Mouse (Mus musculus) megakaryocyte, embryonic 14.5 days (primary cell): ENCODE measurements at regions not wholly inside any gene's neighbourhood (a gene's known extent, or its start where the extent isn't known, plus 50 kb on each side); places are given as distances from the start of the nearest gene placed in this dataset.
A peak's percentile ranks its signal among the peaks of the same experiment; 100 is the strongest.

ENCODE experiments used
- H3K27me3 ChIP-seq: replicated peaks from 2 replicates; pipeline ENCODE3; 2012; ENCODE audit warnings: inconsistent platforms
- H3K36me3 ChIP-seq: replicated peaks from 2 replicates; pipeline ENCODE3; 2012; ENCODE audit warnings: low read length, inconsistent platforms, mixed read lengths
- H3K4me1 ChIP-seq: 2 replicates; pipeline ENCODE4 v1.6.1; 2012; ENCODE audit warnings: inconsistent platforms
- H3K4me3 ChIP-seq: replicated peaks from 2 replicates; pipeline ENCODE3; 2012; ENCODE audit warnings: moderate library complexity, mild to moderate bottlenecking, inconsistent platforms
- H3K9me3 ChIP-seq: 2 replicates; pipeline ENCODE4 v1.6.1; 2012; ENCODE audit warnings: inconsistent platforms
- FLI1 ChIP-seq: IDR thresholded peaks from 2 replicates; pipeline ENCODE4 v1.6.1; 2012; ENCODE audit warnings: low read length, inconsistent platforms, mixed read lengths
- GATA1 ChIP-seq: IDR thresholded peaks from 3 replicates; pipeline ENCODE4 v1.6.1; 2012; ENCODE audit warnings: mixed read lengths, low read length, inconsistent platforms, borderline replicate concordance

GRCm38 (mm10) chr4:33747316-33747895, 177.0 kb upstream of the Cnr1 start:
- TF ChIP-seq FLI1, result no peak
- TF ChIP-seq GATA1, result no peak
- H3K27me3 ChIP-seq, result no peaks in the 10 kb centered on the region
- peaks cover 4% of the 10 kb centered on the region; the same call in 1 of the 2 replicates for H3K9me3 ChIP-seq
- no peaks in the 10 kb centered on the region for H3K36me3 ChIP-seq
- peaks cover 22% of the 10 kb centered on the region for H3K4me1 ChIP-seq
- H3K4me3 ChIP-seq, result no peak overlapping the region

GRCm38 (mm10) chr4:33767721-33768120, 156.7 kb upstream of the Cnr1 start:
- TF ChIP-seq GATA1 (no peak), FLI1 (no peak)
- H3K27me3 ChIP-seq, result no peaks in the 10 kb centered on the region
- no peak overlapping the region for H3K4me3 ChIP-seq
- H3K36me3 ChIP-seq, result no peaks in the 10 kb centered on the region
- H3K4me1 ChIP-seq, result no peaks in the 10 kb centered on the region
- H3K9me3 ChIP-seq, result peaks cover 4% of the 10 kb centered on the region; the same call in 1 of the 2 replicates

- Histone ChIP-seq H3K9me3 (no peaks in the 10 kb centered on the region), H3K27me3 (no peaks in the 10 kb centered on the region), H3K36me3 (no peaks in the 10 kb centered on the region), H3K4me3 (no peak overlapping the region), H3K4me1 (peaks cover 46% of the 10 kb centered on the region)
- no peak for TF ChIP-seq FLI1
Measured at GRCm38 (mm10) chr4:33786027-33786426, 138.4 kb upstream of the Cnr1 start.

- Histone ChIP-seq H3K9me3 (no peaks in the 10 kb centered on the region), H3K36me3 (no peaks in the 10 kb centered on the region)
- TF ChIP-seq GATA1 (peak; percentile 87; the same call in 2 of the 3 replicates), FLI1 (no peak)
Measured at GRCm38 (mm10) chr4:33786958-33787357, 137.4 kb upstream of the Cnr1 start.

GRCm38 (mm10) chr4:33793398-33793797, 131.0 kb upstream of the Cnr1 start:
- Histone ChIP-seq H3K27me3 (no peaks in the 10 kb centered on the region), H3K36me3 (no peaks in the 10 kb centered on the region), H3K4me1 (peaks cover 33% of the 10 kb centered on the region), H3K9me3 (peaks cover 11% of the 10 kb centered on the region; the same call in 1 of the 2 replicates), H3K4me3 (peak overlapping the region; percentile 44)
- no peak for TF ChIP-seq GATA1
- no peak for TF ChIP-seq FLI1

More at GRCm38 (mm10) chr4:33786958-33787357, 137.4 kb upstream of the Cnr1 start:
- Histone ChIP-seq H3K27me3 (no peaks in the 10 kb centered on the region), H3K4me1 (peaks cover 51% of the 10 kb centered on the region), H3K4me3 (no peak overlapping the region)

- Histone ChIP-seq H3K9me3 (peaks cover 11% of the 10 kb centered on the region; the same call in 1 of the 2 replicates), H3K4me1 (peaks cover 33% of the 10 kb centered on the region)
- TF ChIP-seq GATA1 (no peak), FLI1 (no peak)
Measured at GRCm38 (mm10) chr4:33795461-33795860, 128.9 kb upstream of the Cnr1 start.

GRCm38 (mm10) chr4:33797964-33798363, 126.4 kb upstream of the Cnr1 start:
- Histone ChIP-seq H3K4me1 (peaks cover 17% of the 10 kb centered on the region), H3K4me3 (no peak overlapping the region), H3K36me3 (peaks cover 3% of the 10 kb centered on the region), H3K9me3 (peaks cover 25% of the 10 kb centered on the region), H3K27me3 (no peaks in the 10 kb centered on the region)
- TF ChIP-seq GATA1 (no peak), FLI1 (no peak)

More at GRCm38 (mm10) chr4:33795461-33795860, 128.9 kb upstream of the Cnr1 start:
- Histone ChIP-seq H3K27me3 (no peaks in the 10 kb centered on the region), H3K36me3 (no peaks in the 10 kb centered on the region), H3K4me3 (no peak overlapping the region)

- no peak for TF ChIP-seq FLI1
- no peak for TF ChIP-seq GATA1
- H3K36me3 ChIP-seq, result peaks cover 3% of the 10 kb centered on the region
- H3K4me1 ChIP-seq, result peaks cover 10% of the 10 kb centered on the region; the same call in 1 of the 2 replicates
- peaks cover 19% of the 10 kb centered on the region for H3K9me3 ChIP-seq
- no peak overlapping the region for H3K4me3 ChIP-seq
- H3K27me3 ChIP-seq, result no peaks in the 10 kb centered on the region
Measured at GRCm38 (mm10) chr4:33798654-33799053, 125.7 kb upstream of the Cnr1 start.

- Histone ChIP-seq H3K27me3 (no peaks in the 10 kb centered on the region), H3K4me3 (no peak overlapping the region), H3K4me1 (peaks cover 8% of the 10 kb centered on the region; the same call in 1 of the 2 replicates), H3K9me3 (peaks cover 18% of the 10 kb centered on the region), H3K36me3 (peaks cover 3% of the 10 kb centered on the region)
- TF ChIP-seq GATA1 (no peak), FLI1 (no peak)
Measured at GRCm38 (mm10) chr4:33799110-33799509, 125.3 kb upstream of the Cnr1 start.

GRCm38 (mm10) chr4:33799831-33800230, 124.6 kb upstream of the Cnr1 start:
- H3K4me1 ChIP-seq, result peaks cover 8% of the 10 kb centered on the region; the same call in 1 of the 2 replicates
- no peak for TF ChIP-seq GATA1
- no peak for TF ChIP-seq FLI1

More at GRCm38 (mm10) chr4:33799831-33800230, 124.6 kb upstream of the Cnr1 start:
- Histone ChIP-seq H3K4me3 (no peak overlapping the region), H3K9me3 (peaks cover 18% of the 10 kb centered on the region), H3K27me3 (no peaks in the 10 kb centered on the region), H3K36me3 (peaks cover 3% of the 10 kb centered on the region)
